ENCODE assay signal across 30 mouse cellular contexts in the genomic region with DNA sequence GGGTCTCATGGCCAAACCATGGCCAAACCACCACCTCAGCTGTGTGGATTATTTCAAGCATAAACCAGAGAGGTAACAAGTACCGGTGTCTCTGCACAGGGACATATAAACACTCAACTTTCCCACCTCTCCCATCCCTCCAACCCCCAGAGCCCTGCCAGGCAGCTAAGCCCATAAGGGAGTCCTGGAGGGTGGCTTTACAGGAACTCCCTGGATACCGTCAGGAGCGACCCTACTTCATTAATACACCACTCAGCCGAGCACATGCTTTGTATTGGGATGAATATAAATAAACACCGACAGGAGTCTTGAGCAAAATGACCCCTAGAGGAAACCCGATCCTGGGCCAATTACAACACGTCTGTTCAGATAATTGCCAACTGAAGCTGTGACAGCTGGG. TPM values are rescaled to one million over a fixed set of nuclear protein-coding genes. Genes with fewer than 3 reads are reported as not detected.
A peak's percentile ranks its signal among the peaks of the same experiment; 100 is the strongest.
DNase-seq lines count a peak whose midpoint lies in the region; ATAC-seq lines count a peak whose summit lies in the region.
"Had no signal": no experiment of that assay in that cellular context is flagged by ENCODE, and none has a peak within 500 bp of the region (broad histone marks: within the 10 kb centered on the region; RNA-seq: fewer than 3 reads in every experiment).

No protein-coding gene starts in this region.

- no peaks in the 10 kb centered on the region for H3K27me3 ChIP-seq in hindbrain, embryonic 10.5 days (ENCODE audit: insufficient read depth, poor library complexity, severe bottlenecking)
- H3K27me3 ChIP-seq in hindbrain, embryonic 11.5 days (ENCODE audit: control insufficient read depth, insufficient read depth, low read length), result no peaks in the 10 kb centered on the region
- H3K27me3 ChIP-seq: CH12.LX; embryonic facial prominence, embryonic 13.5 days; heart, embryonic 13.5 days; intestine, embryonic 15.5 days had no signal

- ATAC-seq in hindbrain, embryonic 11.5 days (ENCODE audit: low FRiP score), result no peak
- ATAC-seq: forebrain, embryonic 14.5 days; forebrain, postnatal 0 days; hindbrain, embryonic 16.5 days; intestine, embryonic 15.5 days; Patski had no signal

- no peak overlapping the region for H3K4me3 ChIP-seq in hindbrain, embryonic 10.5 days
- H3K4me3 ChIP-seq in hindbrain, embryonic 11.5 days (ENCODE audit: low read depth, low read length), result no peak overlapping the region
- H3K4me3 ChIP-seq: embryonic facial prominence, embryonic 13.5 days; gastrocnemius, adult 2 months; heart, embryonic 13.5 days; hindbrain, embryonic 13.5 days; intestine, embryonic 15.5 days had no signal

- H3K9me3 ChIP-seq in hindbrain, embryonic 10.5 days, result no peaks in the 10 kb centered on the region
- H3K9me3 ChIP-seq in hindbrain, embryonic 11.5 days (ENCODE audit: control insufficient read depth, low read length), result no peaks in the 10 kb centered on the region
- H3K9me3 ChIP-seq: embryonic facial prominence, embryonic 13.5 days; heart, embryonic 13.5 days; hindbrain, embryonic 13.5 days; intestine, embryonic 15.5 days had no signal

- H3K4me1 ChIP-seq in hindbrain, embryonic 10.5 days (replicated peaks), result no peaks in the 10 kb centered on the region
- H3K4me1 ChIP-seq in hindbrain, embryonic 11.5 days (replicated peaks; ENCODE audit: control insufficient read depth, insufficient read depth, low read length), result no peaks in the 10 kb centered on the region
- H3K4me1 ChIP-seq: embryonic facial prominence, embryonic 13.5 days; heart, embryonic 13.5 days; hindbrain, embryonic 13.5 days; intestine, embryonic 15.5 days had no signal

- DNase-seq in hindbrain, embryonic 10.5 days (ENCODE audit: low spot score), result peak; percentile 5
- no peak for DNase-seq in hindbrain, embryonic 11.5 days (ENCODE audit: low spot score)
- DNase-seq in embryo, embryonic 10 days (ENCODE audit: low spot score), result peak; percentile 6
- DNase-seq in embryo, embryonic 9.5 days (ENCODE audit: extremely low spot score), result peak; percentile 1
- DNase-seq in mesoderm, embryonic 11.5 days (ENCODE audit: low read depth, low spot score), result peak; percentile 10
- DNase-seq in spleen, adult 18-20 months, result no peak
- DNase-seq in ovary, postnatal 10 days (ENCODE audit: low spot score), result no peak
- DNase-seq: adrenal gland, adult 2 months; adrenal gland, postnatal 14 days; B cell, adult 2 months; cerebellum, adult 11-12 months; cerebellum, adult 8-10 months; cerebellum, postnatal 10 days; cerebellum, postnatal 36 days; forebrain, postnatal 0 days; gastrocnemius, postnatal 14 days; heart, adult 11 months; heart, postnatal 14 days; heart, postnatal 4 days; kidney, adult 11 months had no signal

- no peaks in the 10 kb centered on the region for H3K36me3 ChIP-seq in hindbrain, embryonic 10.5 days
- no peaks in the 10 kb centered on the region for H3K36me3 ChIP-seq in hindbrain, embryonic 11.5 days (ENCODE audit: control insufficient read depth, insufficient read depth, low read length)
- H3K36me3 ChIP-seq: embryonic facial prominence, embryonic 13.5 days; G1E; heart, embryonic 13.5 days; hindbrain, embryonic 13.5 days; intestine, embryonic 15.5 days had no signal

- H3K4me2 ChIP-seq in hindbrain, embryonic 11.5 days (replicated peaks; ENCODE audit: low read depth, low read length), result no peak overlapping the region
- H3K4me2 ChIP-seq: embryonic facial prominence, embryonic 13.5 days; heart, embryonic 13.5 days; hindbrain, embryonic 13.5 days; intestine, embryonic 15.5 days had no signal

- no peak overlapping the region for H3K9ac ChIP-seq in hindbrain, embryonic 11.5 days (ENCODE audit: low read depth, low read length)
- H3K9ac ChIP-seq: embryonic facial prominence, embryonic 13.5 days; forebrain, postnatal 0 days; heart, embryonic 13.5 days; hindbrain, embryonic 13.5 days; intestine, embryonic 15.5 days had no signal

- WGBS in hindbrain, embryonic 10.5 days, result 56% methylated on average over 7 of the region's 7 CpGs
- WGBS in hindbrain, embryonic 11.5 days, result 57% methylated on average over 7 of the region's 7 CpGs

- no peak overlapping the region for H3K27ac ChIP-seq in hindbrain, embryonic 10.5 days
- no peak overlapping the region for H3K27ac ChIP-seq in hindbrain, embryonic 11.5 days (ENCODE audit: low read depth, low read length)
- H3K27ac ChIP-seq: embryonic facial prominence, embryonic 13.5 days; gastrocnemius, adult 2 months; heart, embryonic 13.5 days; hindbrain, embryonic 13.5 days; intestine, embryonic 15.5 days had no signal

RNA-seq across cellular contexts. Expression of gene Dynlrb2, which starts 34.0 kb away (rescaled TPM):
- polyA plus RNA-seq in hindbrain, embryonic 10.5 days (2016; fragmentation: Nextera tagmentation; extraction: Ambion mirVana), result 9.7 and 30.5 TPM in 2 replicates
- 19.1 and 22.2 TPM in 2 replicates for polyA plus RNA-seq in hindbrain, embryonic 11.5 days (2014; fragmentation: Nextera tagmentation; extraction: Ambion mirVana)
- polyA plus RNA-seq: adrenal gland, adult 2 months; embryonic facial prominence, embryonic 13.5 days; G1E; heart, embryonic 13.5 days; intestine, embryonic 15.5 days had no signal

Comparison
In these comparisons a context has a peak if more than half of its experiments do, and no peak if none do; other contexts are left out.
1. DNase-seq: peak in hindbrain, embryonic 10.5 days (single experiment), embryo, embryonic 10 days (single experiment), embryo, embryonic 9.5 days (single experiment) and mesoderm, embryonic 11.5 days (single experiment); none in hindbrain, embryonic 11.5 days (single experiment), spleen, adult 18-20 months (0 of 2) and ovary, postnatal 10 days (single experiment).